Mouse (Mus musculus) right cerebral cortex, postnatal 14 days (tissue): ENCODE measurements at regions not wholly inside any gene's neighbourhood (a gene's known extent, or its start where the extent isn't known, plus 50 kb on each side); places are given as distances from the start of the nearest gene placed in this dataset.

Source experiments
- DNase-seq: peaks from one replicate; pipeline ENCODE4 v3.0.0; 2022

- peak; percentile 48 for DNase-seq
These were observed 49.8 kb upstream of the Sipa1l2 start for GRCm38 (mm10) chr8:125619336-125619906.
